11 mouse cellular contexts compared by ENCODE assay signal in the genomic region with DNA sequence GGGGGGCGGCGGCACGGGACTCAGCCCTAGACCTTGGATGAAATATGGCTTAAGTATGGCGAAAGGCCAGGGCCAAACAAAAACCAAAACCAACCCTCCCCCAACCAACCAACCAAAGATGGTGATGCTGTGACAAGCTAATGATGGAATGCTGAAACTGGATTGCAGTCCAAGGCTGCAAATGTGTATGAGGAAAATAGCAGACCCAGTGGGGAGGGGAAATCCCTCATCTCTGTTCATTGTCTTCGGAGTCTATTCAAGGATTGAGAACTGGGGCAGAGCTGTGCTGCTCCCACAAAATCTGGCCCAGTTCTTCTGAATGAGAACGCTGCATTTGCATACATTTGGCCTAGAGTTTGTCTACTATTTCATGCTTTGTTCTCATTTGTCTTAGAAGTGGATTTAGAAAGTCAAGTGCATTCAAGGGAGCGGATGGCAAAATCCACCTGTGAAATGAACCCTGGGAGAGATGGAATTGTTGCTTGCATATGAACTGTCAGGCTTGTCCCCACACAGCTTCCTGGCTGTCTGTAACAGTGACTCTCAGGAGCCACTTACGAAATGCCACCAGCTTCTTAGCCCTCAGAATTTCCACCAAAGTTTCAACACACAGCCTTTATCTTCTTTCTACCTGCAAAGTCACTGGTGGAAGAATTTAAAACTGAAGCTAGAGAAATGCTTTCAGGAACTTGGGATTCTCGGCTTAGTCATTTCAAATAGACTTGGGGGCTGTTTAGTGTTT. TPM values are rescaled to one million over a fixed set of nuclear protein-coding genes. Genes with fewer than 3 reads are reported as not detected.
DNase-seq lines count a peak whose midpoint lies in the region.
"Had no signal": no experiment of that assay in that cellular context is flagged by ENCODE, and none has a peak within 500 bp of the region (broad histone marks: within the 10 kb centered on the region; RNA-seq: fewer than 3 reads in every experiment).

No protein-coding gene starts in this region.

- intact Hi-C loops in left cerebral cortex, postnatal 14 days (cut with DNase I): no loop called here
- intact Hi-C loops in left cerebral cortex, postnatal 4 days (cut with DNase I): loop anchor here (10.0 kb wide), 1 partner anchor 87 kb away; no protein-coding TSS in a partner anchor
- intact Hi-C loops in heart, postnatal 10 days (cut with DNase I): no loop called here

- peak; percentile 14 for DNase-seq in embryo, embryonic 11 days
- DNase-seq in embryo, embryonic 10.5 days (ENCODE audit: low spot score): no peak
- DNase-seq in left cerebral cortex, postnatal 14 days (ENCODE audit: low spot score in 2 of 2): peak; percentile 13 to 45
- no peak for DNase-seq in left cerebral cortex, postnatal 4 days
- peak; percentile 97 for DNase-seq in R1 (ENCODE audit: low read depth, low spot score)
- DNase-seq in layer of hippocampus, adult 9-11 months: peak; percentile 15
- DNase-seq in heart, postnatal 10 days: no peak
- DNase-seq in urinary bladder, adult 18-20 months (ENCODE audit: low spot score in 2 of 2): no peak
- DNase-seq: gastrocnemius, postnatal 25 days; kidney, adult 8-10 months had no signal

RNA-seq across cellular contexts. Expression of a gene that starts 36.2 kb away (rescaled TPM):
- total RNA-seq in left cerebral cortex, postnatal 14 days (2021): 1 to 10 TPM; 2.7 to 3.5 TPM
- 1 to 10 TPM; 2.3 to 3.2 TPM for total RNA-seq in left cerebral cortex, postnatal 4 days (2021)
- under 1 TPM; 0.79 to 0.82 TPM for total RNA-seq in heart, postnatal 10 days (2021)
- total RNA-seq: common myeloid progenitor, adult 5-6 weeks had no signal

Comparison
In these comparisons a context has a peak if more than half of its experiments do, and no peak if none do; other contexts are left out.
1. DNase-seq: peak in embryo, embryonic 11 days (single experiment), left cerebral cortex, postnatal 14 days (2 of 2), R1 (single experiment) and layer of hippocampus, adult 9-11 months (single experiment); none in embryo, embryonic 10.5 days (single experiment), left cerebral cortex, postnatal 4 days (single experiment), heart, postnatal 10 days (0 of 2) and urinary bladder, adult 18-20 months (0 of 2).